Mouse (Mus musculus): ENCODE results near the gene Olfr16.

DNA sequence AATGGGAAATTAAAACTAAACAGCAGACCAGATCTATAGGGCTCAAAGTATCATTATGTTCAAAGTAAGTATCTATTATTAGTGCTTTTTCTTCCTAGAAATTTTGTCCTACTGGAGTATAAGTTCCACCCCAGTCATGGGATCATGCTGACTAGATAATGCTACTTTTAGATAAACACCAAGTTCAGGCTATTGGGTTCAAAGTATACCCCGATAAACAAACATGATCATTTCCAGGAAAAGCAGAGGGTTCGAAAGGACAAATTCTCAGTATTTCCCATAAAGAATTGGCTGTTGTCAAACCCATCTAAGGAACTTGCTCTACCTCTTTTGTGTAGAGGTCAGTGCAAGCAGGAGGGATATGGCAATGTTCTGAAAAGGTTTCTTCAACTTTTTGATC, 18.0 kb upstream of the Olfr16 start:
- TF ChIP-seq CTCF (IDR thresholded peaks at IDR 0.05; ENCODE audit: control insufficient read depth, insufficient read depth, insufficient read length) (no peak), MAX (IDR thresholded peaks at IDR 0.05) (no peak), MYOG (IDR thresholded peaks at IDR 0.05; ENCODE audit: control insufficient read depth, extremely low read depth, insufficient read length) (no peak), CEBPB (IDR thresholded peaks at IDR 0.05; ENCODE audit: low read depth) (no peak), MYOD1 (IDR thresholded peaks at IDR 0.05; ENCODE audit: control insufficient read depth, insufficient read length, low read depth) (no peak), USF1 (IDR thresholded peaks at IDR 0.05; ENCODE audit: low read depth) (no peak)

Measured in C2C12 (cell line).